Mouse (Mus musculus) forebrain, embryonic 14.5 days (tissue): ENCODE data around the gene Srebf2. TPM values are rescaled to one million over a fixed set of nuclear protein-coding genes. Genes with fewer than 3 reads are reported as not detected.

Experiments used
- ATAC-seq: fragments of 200-750 bp; cut with Nextera tagmentation; 2 replicates; pipeline ENCODE4 v1.8.0; 2017; ENCODE audit warnings: mild to moderate bottlenecking, moderate library complexity
- DNase-seq: peaks from one replicate; pipeline ENCODE4 v3.0.0-alpha.2; 2015; ENCODE audit warnings: low spot score
- H3K27ac ChIP-seq: fragments of 300-500 bp; sonication (generic); 2 replicates; pipeline ENCODE4 v1.5.1; 2014; ENCODE audit warnings: low read depth, mild to moderate bottlenecking, control low read depth, low read length, moderate library complexity
- H3K27me3 ChIP-seq: fragments of 300-500 bp; sonication (generic); replicated peaks from 2 replicates; pipeline ENCODE4 v1.6.1; 2014; ENCODE audit warnings: low read length, control low read depth, mixed read lengths; ENCODE audit not compliant: control insufficient read depth, insufficient read depth
- H3K36me3 ChIP-seq: fragments of 300-500 bp; sonication (generic); 2 replicates; pipeline ENCODE4 v1.6.1; 2014; ENCODE audit warnings: low read length, control low read depth; ENCODE audit not compliant: control insufficient read depth, insufficient read depth
- H3K4me1 ChIP-seq: fragments of 300-500 bp; sonication (generic); 2 replicates; pipeline ENCODE4 v1.6.1; 2014; ENCODE audit warnings: antibody characterized with exemption, low read length, control low read depth; ENCODE audit not compliant: control insufficient read depth, insufficient read depth
- H3K4me2 ChIP-seq: fragments of 300-500 bp; sonication (generic); 2 replicates; pipeline ENCODE4 v1.6.1; 2014; ENCODE audit warnings: mild to moderate bottlenecking, control low read depth, low read length
- H3K4me3 ChIP-seq: fragments of 300-500 bp; sonication (generic); 2 replicates; pipeline ENCODE4 v1.5.1; 2014; ENCODE audit warnings: low read depth, low read length, control low read depth
- H3K9ac ChIP-seq: fragments of 300-500 bp; sonication (generic); 2 replicates; pipeline ENCODE4 v1.6.1; 2014; ENCODE audit warnings: mild to moderate bottlenecking, low read length, control low read depth, moderate library complexity
- H3K9me3 ChIP-seq: fragments of 300-500 bp; sonication (generic); replicated peaks from 2 replicates; pipeline ENCODE4 v1.6.1; 2016; ENCODE audit warnings: low read length, control low read depth, mixed read lengths; ENCODE audit not compliant: control insufficient read depth
- WGBS: fragments of 180-500 bp; shearing (Covaris S2); extraction: QIAGEN DNeasy Blood & Tissue Kit; methylation state at CpG from one replicate; pipeline ENCODE4 v1.1.7; 2014; 5-methylcytosine and 5-hydroxymethylcytosine counted together
- polyA plus RNA-seq: library from polyadenylated mRNA; unstranded; fragments of >200 nt; fragmentation: Nextera tagmentation; extraction: Ambion mirVana; gene quantifications from 2 replicates; pipeline ENCODE4 v1.2.1, GENCODE M21; 2014

Srebf2 gene
- polyA plus RNA-seq, 1 experiment from 2014 or later: 99.6 TPM

- ATAC-seq: no peak
- H3K36me3 ChIP-seq: peaks cover 98% of the 10 kb centered on the region
- H3K4me1 ChIP-seq: no peaks in the 10 kb centered on the region
- H3K4me2 ChIP-seq: no peak overlapping the region
- H3K9me3 ChIP-seq: 0 out of 2 replicates have a peak, but pooled peaks cover 5% of the 10 kb centered on the region
- DNase-seq: no peak
- H3K9ac ChIP-seq: no peak overlapping the region
- H3K27ac ChIP-seq: no peak overlapping the region
- H3K4me3 ChIP-seq: no peak overlapping the region
- 93% methylated on average over 10 of the region's 10 CpGs for WGBS
- H3K27me3 ChIP-seq: no peaks in the 10 kb centered on the region
Measured at GRCm38 (mm10) chr15:82184656-82185055, 37.7 kb downstream of the Srebf2 start.

- Histone ChIP-seq H3K4me1 (no peaks in the 10 kb centered on the region), H3K9ac (no peak overlapping the region), H3K36me3 (peaks cover 97% of the 10 kb centered on the region), H3K27ac (no peak overlapping the region), H3K4me2 (no peak overlapping the region), H3K4me3 (no peak overlapping the region), H3K9me3 (0 out of 2 replicates have a peak, but pooled peaks cover 5% of the 10 kb centered on the region), H3K27me3 (no peaks in the 10 kb centered on the region)
- DNase-seq: no peak
- WGBS: 91% methylated on average over 14 of the region's 14 CpGs
- no peak for ATAC-seq
Measured at GRCm38 (mm10) chr15:82185062-82185783, 38.2 kb downstream of the Srebf2 start.

DNA sequence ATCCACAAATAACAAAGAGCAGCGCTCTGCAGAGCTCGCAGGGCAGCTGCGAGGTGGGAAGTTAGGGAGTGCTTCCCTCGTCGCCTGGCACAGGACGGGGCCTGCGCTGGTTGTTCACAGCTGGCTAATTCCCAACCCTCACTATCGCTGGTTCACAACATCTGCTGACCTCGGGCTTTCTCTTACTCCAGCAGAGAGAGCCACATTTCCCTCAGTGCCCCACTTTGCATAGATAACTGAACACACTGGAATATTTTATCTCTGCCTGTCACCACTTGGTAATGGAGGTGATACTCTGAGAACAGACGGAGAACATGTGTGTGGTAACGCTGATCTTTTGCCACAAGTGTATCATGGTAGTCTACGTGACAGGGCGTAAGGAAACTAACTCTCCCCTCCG lies 39.1 kb downstream of the Srebf2 start:
- 86% methylated on average over 14 of the region's 14 CpGs for WGBS
- Histone ChIP-seq H3K9me3 (0 out of 2 replicates have a peak, but pooled peaks cover 5% of the 10 kb centered on the region), H3K36me3 (peaks cover 92% of the 10 kb centered on the region), H3K4me2 (no peak overlapping the region), H3K9ac (no peak overlapping the region), H3K27me3 (no peaks in the 10 kb centered on the region), H3K27ac (no peak overlapping the region), H3K4me1 (no peaks in the 10 kb centered on the region), H3K4me3 (no peak overlapping the region)
- DNase-seq (no peak), ATAC-seq (no peak)

GRCm38 (mm10) chr15:82186931-82187330 lies 40.0 kb downstream of the Srebf2 start:
- peaks cover 92% of the 10 kb centered on the region for H3K36me3 ChIP-seq
- H3K27ac ChIP-seq: no peak overlapping the region

GRCm38 (mm10) chr15:82187401-82187800 lies 40.4 kb downstream of the Srebf2 start:
- H3K4me3 ChIP-seq: no peak overlapping the region
- H3K27me3 ChIP-seq: no peaks in the 10 kb centered on the region
- peaks cover 92% of the 10 kb centered on the region for H3K36me3 ChIP-seq
- H3K9me3 ChIP-seq: no peaks in the 10 kb centered on the region
- DNase-seq (no peak), ATAC-seq (no peak)
- WGBS: 84% methylated on average over 4 of the region's 4 CpGs
- H3K4me2 ChIP-seq: no peak overlapping the region
- H3K4me1 ChIP-seq: no peaks in the 10 kb centered on the region
- no peak overlapping the region for H3K27ac ChIP-seq
- no peak overlapping the region for H3K9ac ChIP-seq

More at GRCm38 (mm10) chr15:82186931-82187330, 40.0 kb downstream of the Srebf2 start:
- 94% methylated on average over 5 of the region's 5 CpGs for WGBS
- Histone ChIP-seq H3K4me1 (no peaks in the 10 kb centered on the region), H3K27me3 (no peaks in the 10 kb centered on the region), H3K9me3 (0 out of 2 replicates have a peak, but pooled peaks cover 4% of the 10 kb centered on the region), H3K9ac (no peak overlapping the region), H3K4me2 (no peak overlapping the region), H3K4me3 (no peak overlapping the region)
- DNase-seq (no peak), ATAC-seq (no peak)

DNA sequence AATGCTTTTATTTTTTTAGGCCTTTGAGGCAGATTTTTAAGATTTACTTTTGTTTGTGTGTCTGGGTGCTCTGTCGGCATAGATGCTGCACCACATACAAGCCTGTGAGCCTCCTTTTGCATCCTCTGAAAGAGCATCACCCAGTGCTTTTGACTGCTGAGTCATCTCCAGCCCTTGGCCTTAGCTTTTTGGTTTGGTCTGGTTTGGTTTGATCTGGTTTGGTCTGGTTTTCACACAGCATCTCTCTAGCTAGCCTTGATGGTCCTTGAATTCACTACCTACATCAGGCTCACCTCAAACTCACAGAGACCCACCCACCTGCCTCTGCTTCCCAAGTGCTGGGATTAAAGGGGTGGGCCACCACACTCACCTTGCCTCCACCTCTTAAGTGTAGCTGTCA lies 40.9 kb downstream of the Srebf2 start:
- Histone ChIP-seq H3K27me3 (no peaks in the 10 kb centered on the region), H3K4me2 (no peak overlapping the region), H3K4me3 (no peak overlapping the region), H3K4me1 (no peaks in the 10 kb centered on the region), H3K36me3 (peaks cover 92% of the 10 kb centered on the region), H3K27ac (no peak overlapping the region), H3K9ac (no peak overlapping the region), H3K9me3 (no peaks in the 10 kb centered on the region)
- DNase-seq (no peak), ATAC-seq (no peak)
- WGBS: 94% methylated on average over 1 of the region's 1 CpGs

GRCm38 (mm10) chr15:82188481-82189240 lies 41.7 kb downstream of the Srebf2 start:
- 92% methylated on average over 10 of the region's 10 CpGs for WGBS
- H3K36me3 ChIP-seq: peaks cover 92% of the 10 kb centered on the region
- no peak overlapping the region for H3K4me2 ChIP-seq
- no peak for DNase-seq
- H3K9me3 ChIP-seq: no peaks in the 10 kb centered on the region
- no peak overlapping the region for H3K27ac ChIP-seq
- no peak for ATAC-seq
- H3K4me1 ChIP-seq: no peaks in the 10 kb centered on the region
- H3K27me3 ChIP-seq: no peaks in the 10 kb centered on the region
- no peak overlapping the region for H3K9ac ChIP-seq
- H3K4me3 ChIP-seq: no peak overlapping the region

DNA sequence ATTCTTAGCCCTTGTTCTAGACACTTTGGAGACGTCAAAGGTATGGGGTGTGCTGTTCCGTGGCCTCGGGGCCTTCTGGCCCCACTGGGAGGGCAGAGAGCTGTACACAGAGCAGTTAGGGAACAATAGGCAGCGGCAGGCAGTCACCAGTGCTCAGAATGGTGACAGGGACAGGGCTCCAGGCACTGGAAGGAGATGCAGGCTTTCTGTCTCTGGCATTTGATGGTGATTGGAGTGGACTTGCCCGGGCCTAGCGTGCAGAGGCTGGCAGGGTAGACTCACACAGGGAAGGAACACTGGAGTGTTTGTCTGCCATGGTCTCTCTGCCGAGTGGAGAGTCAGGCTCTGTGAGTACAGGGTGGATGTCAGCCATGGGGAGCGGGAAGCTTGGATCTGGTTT lies 45.6 kb downstream of the Srebf2 start:
- 83% methylated on average over 8 of the region's 8 CpGs for WGBS
- no peak overlapping the region; the same call in 1 of the 2 replicates for H3K27ac ChIP-seq

DNA sequence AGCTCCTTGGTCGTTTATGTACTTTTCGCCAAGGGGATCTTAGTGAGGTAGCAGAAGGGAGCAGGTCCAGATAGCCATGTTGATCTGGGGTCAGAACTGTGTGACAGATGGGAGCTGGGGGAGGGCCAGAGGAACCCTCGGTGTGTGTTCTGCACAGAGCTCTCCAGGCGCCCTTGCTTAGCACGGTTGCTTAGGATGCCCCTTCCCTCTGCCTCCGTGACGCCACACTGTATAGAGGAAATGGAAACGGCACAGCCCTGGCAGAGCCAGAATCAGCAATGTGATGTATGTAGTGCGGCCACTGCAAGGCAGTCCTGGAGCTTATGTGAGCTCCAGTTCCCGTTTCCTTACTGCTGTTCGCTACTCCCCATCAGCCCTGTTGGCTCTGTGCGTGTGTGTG lies 49.3 kb downstream of the Srebf2 start:
- Histone ChIP-seq H3K36me3 (peaks cover 99% of the 10 kb centered on the region), H3K4me2 (no peak overlapping the region), H3K4me1 (no peaks in the 10 kb centered on the region), H3K4me3 (no peak overlapping the region), H3K9me3 (no peaks in the 10 kb centered on the region), H3K27me3 (no peaks in the 10 kb centered on the region), H3K27ac (no peak overlapping the region), H3K9ac (no peak overlapping the region)
- ATAC-seq (no peak), DNase-seq (no peak)
- 93% methylated on average over 12 of the region's 12 CpGs for WGBS

More for the DNA sequence above, 45.6 kb downstream of the Srebf2 start:
- H3K4me3 ChIP-seq: no peak overlapping the region
- H3K36me3 ChIP-seq: peaks cover 92% of the 10 kb centered on the region
- DNase-seq (no peak), ATAC-seq (no peak)
- H3K9me3 ChIP-seq: no peaks in the 10 kb centered on the region
- H3K9ac ChIP-seq: no peak overlapping the region
- H3K4me2 ChIP-seq: no peak overlapping the region
- no peaks in the 10 kb centered on the region for H3K4me1 ChIP-seq
- H3K27me3 ChIP-seq: no peaks in the 10 kb centered on the region
